Mouse (Mus musculus) B cell, adult 67 days (primary cell): ENCODE results near the gene Ap1ar. TPM values are rescaled to one million over a fixed set of nuclear protein-coding genes. Genes with fewer than 3 reads are reported as not detected.

Experiments
- total RNA-seq, 2 experiments: library from RNA; stranded (reverse); gene quantifications; 4 replicates each; pipeline ENCODE4 v1.2.4; 2023

The Ap1ar gene
- total RNA-seq, result 10 to 100 TPM; 42.5 to 53.6 TPM

DNA sequence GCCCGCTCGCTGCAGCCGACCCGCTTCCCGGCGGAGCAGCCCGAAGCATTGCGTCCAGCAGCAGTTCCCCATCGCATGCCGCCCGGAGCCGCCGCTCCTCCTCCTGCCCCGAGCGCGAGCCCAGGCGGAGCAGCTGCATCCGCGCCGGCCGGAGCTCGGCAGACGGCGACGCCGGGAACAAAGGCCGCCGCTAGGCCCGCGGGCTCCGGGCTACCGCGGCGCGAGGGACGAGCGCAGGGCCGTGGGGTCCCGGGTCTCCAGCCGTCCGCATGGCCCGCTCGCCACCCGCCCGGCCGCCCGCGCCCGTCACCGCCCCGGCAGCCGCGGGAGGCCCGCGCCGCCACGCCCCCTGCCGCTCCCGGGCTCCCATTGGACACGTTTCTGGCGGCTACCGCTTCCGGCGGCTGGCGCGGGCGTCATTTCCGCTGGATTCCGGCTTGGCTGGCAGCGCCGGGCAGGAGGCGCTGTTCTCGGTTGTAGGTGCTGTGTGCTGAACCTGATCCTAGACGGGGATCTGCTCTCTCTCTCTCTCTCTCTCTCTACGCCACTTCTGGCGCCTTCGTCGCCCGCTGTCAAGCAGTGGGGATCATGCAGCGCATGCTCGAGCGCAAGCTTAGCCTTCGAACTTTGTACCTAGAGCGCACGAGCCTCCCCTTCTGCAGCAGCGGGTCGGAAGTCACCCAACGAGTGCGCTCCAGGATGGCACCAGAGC, at the start of gene Ap1ar:
Gene Ap1ar (minus strand): TSS at position 370 of the 712 bp plus-strand sequence.

GRCm38 (mm10) chr3:127789500-127790191, 47.7 kb downstream of the Ap1ar start, which contains the start of gene Tifa:
Tifa (plus strand) TSS chr3:127789805.

GRCm38 (mm10) chr3:127780021-127780644, 57.2 kb downstream of the Ap1ar start, which contains the start of gene Alpk1:
Alpk1 (minus strand) TSS chr3:127780527.

Other genes starting within 250 kb of the Ap1ar start
- gene Neurog2, start 204.4 kb downstream of the Ap1ar start, total RNA-seq, result not detected
- gene Alpk1, start 57.0 kb downstream of the Ap1ar start, total RNA-seq, result 10 to 100 TPM in 1 of 2 experiments, 1 to 10 TPM in 1; 9.3 to 18.2 TPM
- gene Tifa, start 47.7 kb downstream of the Ap1ar start, total RNA-seq, result 10 to 100 TPM; 24.9 to 25.9 TPM
- gene Fam241a, start 58.8 kb upstream of the Ap1ar start, total RNA-seq, result 1 to 10 TPM; 6.3 to 7.0 TPM